Mouse (Mus musculus): ENCODE results near the gene Xab2.

DNA sequence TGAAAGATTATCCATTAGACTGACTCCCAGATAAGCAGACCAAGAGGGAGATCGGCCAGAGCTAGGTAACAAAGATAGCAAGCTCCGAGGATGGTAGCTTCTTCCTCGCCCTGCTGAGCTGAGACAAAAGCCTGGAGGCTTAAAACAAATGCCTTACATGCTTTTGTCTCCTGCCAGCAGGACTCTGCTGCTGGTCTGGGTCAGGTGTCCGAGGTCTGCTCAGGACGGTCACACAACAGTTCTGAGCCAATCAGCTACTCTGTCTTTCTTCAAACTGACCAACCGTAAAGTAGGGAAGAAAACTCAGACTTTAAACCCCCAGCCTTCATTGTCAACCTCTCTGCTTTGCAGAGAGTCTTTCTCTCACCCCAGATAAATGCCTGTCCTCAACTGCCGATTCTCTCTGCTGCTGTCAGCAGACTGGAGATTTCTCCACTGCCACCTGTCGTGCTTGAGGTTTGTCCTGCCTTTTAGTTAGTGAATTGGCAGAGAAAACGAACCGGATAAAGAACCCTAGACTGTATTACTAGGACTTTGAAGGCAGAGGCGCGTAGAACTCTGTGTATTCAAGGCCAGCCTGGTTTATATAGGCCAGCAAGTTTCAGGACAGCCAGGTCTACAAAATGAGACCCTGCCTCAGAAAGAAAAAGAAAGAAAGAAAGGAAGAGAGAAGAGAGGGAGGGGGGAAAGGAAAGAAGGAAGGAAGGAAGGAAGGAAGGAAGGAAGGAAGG lies 53.3 kb downstream of the Xab2 start, which contains the start of gene C330021F23Rik:
- TF ChIP-seq CTCF (IDR thresholded peaks at IDR 0.05; ENCODE audit: low read depth) (no peak), EP300 (optimal IDR thresholded peaks at IDR 0.05) (no peak)
